Mouse (Mus musculus) retina, postnatal 1 day (tissue): Measurements from ENCODE around the gene Dennd4a.

Source experiments
- DNase-seq: peaks from one replicate; pipeline ENCODE4 v3.0.0-alpha.2; 2012

Dennd4a gene

DNA sequence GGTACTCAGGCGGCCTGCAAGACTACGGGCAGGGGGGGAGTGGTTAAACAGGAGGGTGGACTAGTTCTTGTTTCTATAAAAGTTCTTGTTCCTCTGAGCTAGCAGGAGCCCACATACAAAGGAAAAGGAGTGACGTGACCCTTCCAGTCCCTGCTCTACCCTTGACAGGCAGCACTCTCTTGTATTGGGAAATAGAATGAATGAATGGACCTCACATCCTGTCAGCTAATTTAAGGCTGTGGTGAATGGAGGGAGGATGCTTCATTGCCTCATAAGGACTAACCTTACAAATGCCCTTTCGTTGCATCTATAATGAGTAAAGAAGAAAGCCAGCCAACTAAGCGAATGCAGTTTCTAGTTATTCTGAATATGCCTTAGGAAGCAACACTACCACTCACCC, 114.6 kb downstream of the Dennd4a start:
- no peak for DNase-seq

DNA sequence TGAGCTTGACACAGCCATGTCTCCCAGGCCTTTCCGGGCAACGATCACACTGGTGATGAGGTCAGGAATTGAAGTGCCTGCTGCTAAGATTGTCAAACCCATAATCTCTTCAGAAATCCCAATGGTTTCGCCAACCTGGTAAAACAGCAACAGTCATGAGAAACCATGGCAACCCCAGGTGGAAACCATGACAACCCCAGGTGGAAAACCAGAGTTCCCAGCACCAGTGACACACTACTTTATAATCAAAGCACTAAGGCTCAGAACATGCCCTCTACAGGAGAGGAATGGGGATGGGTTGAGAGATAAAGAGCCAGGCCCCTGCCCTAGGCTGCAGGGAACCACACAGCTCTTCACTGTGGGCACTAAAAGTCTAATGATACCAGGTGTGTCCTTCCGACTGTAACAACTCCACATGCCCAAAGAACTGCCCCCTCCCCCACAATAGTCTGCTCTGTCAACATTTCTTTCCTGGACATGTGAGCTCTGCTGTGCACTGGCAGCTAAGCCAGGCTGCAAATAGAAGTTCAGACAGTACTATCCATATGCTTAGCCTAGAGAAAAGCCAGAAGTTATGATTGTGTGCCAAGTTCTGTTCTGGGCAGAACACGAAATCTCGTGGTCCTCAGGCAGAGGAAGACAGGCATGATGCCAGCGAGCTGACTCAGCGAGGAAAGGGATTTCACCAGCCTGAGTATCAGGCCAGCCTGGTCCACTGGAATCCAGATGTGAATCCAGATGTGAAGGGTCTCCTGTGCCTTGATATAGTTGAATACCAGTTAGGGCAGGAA, 115.3 kb downstream of the Dennd4a start:
- no peak for DNase-seq

DNA sequence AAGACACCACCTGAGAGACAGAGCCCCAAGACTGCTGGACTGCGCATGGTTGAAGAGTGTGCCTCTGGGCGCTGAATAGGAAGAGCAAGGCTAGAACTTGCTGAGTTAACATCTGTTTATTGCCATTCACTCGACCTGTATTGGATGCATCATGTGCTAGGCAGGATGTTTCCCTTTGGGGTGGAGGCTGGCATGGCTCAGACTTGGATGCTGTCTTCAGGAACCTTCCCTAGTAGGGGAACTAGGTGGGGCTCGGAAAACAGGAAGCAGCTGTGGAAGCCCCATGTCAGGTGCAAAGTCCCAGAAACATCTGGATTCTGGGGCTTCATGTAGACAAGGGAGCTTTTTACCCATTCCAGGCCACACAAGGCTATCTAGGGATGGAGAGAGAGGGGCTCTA, 119.1 kb downstream of the Dennd4a start:
- no peak for DNase-seq

DNA sequence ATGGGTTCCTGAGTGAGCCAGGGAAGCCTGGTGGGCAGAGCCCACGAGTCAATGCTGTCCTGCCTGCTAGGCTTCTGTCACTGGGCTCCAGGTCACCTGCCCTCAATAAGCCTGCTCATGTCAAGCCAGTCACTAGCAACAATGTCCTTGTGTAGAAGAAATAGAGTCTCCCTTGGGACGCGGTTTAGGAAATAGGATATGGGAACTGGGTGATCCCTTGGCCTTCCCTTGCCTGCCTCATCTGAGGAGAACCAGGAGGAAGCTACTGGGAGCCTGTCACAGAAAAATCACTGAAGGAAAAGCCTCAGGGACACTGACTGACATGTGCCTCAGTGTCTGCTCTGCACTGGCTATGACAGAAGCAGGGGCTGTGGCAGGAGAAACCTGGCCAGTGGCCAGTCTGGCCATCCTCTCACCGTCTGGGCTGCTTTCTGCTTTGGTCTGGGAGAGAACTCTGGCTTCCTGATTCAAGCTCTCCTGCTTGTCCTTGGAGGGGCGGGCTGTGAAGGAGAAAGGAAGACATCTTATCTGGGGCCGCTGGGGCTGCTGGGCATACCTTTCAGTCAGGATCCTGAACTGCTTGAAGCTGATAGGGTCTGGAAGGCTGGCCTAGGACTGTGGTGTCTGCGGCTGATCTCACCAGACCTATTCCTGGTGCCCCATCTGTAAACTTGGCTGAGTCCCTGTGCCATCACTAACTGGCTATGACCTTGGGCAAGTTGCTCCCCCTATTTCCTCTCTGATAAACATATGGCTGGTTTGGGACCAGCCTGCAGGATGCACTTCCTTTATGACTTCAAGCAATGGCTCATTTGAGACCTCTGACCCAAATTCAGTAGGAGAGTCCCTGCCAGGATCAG, 120.8 kb downstream of the Dennd4a start:
- DNase-seq, result no peak

DNA sequence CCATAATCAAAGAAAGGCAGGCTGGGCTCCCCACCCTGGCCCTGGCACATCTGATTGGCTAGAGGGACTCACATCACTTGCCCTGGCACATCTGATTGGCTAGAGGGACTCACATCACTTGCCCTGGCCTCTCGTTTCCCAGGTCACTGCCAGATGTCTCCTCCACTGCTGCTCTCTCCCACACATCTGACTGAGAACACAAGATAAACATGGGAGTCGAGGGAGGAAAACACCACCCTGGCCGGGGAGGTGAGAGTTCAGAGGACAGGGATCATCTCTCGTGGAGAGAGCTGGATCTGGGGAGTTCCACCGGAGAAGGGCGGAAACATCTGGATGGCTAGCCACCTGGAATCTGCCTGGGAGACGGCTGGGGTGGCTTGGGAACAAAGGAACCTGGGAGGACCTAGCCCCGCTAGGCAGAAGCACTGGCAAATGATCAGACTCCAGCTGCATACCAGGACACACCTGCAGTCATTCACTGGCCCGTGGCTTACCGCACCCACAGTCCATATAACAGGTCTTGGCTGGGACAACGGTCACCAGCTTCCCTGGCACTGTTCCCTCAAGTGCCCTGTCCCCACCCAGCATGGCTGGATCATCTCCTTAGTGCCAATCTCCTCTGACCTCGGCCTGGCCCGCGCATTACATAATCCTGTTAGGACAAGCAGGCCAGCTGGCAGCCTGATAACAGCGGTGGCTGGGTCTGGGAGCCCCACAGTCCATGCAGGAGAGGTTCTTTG, 123.0 kb downstream of the Dennd4a start:
- peak; percentile 82 for DNase-seq

DNA sequence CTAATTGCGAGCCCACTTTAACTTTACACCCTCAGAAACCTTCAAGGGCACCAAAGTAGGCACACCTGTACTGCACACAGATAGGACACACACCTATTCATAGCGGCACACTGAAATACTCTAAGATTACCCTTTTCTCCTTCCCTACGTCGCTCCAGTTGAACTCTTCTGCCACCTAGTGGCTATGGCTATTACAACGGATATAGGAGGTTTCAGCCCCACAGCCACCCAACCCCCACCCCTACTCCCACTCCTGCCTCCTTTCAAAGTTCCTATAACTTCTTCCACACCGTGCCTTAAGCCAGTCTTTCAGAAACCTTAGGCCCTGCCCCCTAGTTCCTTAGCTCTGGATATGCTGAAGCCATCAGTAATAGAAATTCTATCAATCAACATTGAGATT, 125.4 kb downstream of the Dennd4a start:
- DNase-seq, result peak; percentile 77

DNA sequence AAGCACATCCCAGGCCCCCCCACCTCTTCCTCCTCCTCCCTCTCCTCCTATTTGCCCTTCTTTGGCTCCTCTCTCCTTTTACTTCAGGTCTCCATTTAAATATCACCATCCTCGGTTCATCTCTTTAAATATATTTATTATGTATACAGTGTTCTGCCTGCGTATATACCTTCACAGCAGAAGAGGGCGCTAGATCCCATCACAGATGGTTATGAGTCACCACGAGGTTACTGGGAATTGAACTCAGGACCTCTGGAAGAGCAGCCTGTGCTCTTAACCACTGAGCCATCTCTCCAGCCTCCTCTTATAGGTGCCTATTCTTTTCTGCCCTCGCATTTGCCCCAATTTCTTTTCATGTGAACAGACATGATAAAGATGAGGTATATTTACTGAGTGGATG, 126.4 kb downstream of the Dennd4a start:
- DNase-seq, result no peak

DNA sequence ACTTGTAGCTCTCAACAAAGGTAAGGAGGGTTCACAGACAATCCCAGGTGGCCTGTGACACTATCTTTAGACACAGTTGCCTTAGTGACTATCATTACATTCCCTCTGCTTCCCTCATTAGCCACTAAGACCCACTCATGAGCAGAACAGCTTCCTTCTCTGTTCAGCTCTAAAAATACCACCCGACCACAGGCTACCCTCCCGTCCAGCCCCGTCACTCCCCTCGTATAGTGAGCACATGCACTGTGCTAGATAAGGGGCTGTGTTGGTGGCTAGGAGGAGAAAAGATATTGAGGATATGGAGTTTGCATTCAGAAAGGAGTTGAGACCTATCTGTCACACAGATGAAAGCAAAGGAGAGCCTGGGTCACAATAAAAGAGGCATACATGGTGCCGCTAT, 127.4 kb downstream of the Dennd4a start:
- DNase-seq, result no peak

DNA sequence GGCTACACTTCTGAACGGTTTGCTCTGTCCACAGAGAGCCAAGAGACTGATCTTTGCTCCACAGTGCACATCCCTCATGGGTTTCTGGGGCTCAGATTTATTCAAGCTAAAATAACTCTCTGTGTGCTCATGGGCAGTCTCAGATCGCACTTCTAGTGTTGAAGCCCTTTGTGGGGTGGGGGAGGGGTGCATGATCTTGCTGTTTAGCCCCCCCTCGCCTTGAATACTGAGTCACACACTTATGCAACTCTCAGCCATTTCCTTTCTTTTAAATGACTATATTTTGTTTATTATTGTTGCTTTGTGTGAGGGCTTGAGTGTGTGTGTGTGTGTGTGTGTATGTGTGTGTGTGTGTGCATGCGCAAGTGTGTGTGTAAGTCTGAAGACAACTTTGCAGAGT, 128.1 kb downstream of the Dennd4a start:
- DNase-seq, result no peak

DNA sequence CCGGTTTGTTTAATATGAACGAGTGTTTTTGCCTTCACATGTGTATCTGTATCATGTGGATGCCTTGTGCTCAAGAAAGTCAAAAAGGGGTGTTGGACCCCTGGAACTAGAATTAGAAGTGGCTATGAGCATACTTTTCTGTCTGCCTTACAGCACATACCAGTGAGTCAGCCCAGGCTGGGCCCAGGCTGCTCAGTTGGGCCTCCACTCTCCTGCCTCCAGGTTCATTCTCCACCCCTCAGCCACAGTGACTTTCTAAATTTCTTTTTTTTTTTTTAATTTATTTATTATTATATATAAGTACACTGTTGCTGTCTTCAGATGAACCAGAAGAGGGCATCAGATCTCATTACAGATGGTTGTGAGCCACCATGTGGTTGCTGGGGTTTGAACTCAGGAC, 128.7 kb downstream of the Dennd4a start:
- DNase-seq, result no peak

DNA sequence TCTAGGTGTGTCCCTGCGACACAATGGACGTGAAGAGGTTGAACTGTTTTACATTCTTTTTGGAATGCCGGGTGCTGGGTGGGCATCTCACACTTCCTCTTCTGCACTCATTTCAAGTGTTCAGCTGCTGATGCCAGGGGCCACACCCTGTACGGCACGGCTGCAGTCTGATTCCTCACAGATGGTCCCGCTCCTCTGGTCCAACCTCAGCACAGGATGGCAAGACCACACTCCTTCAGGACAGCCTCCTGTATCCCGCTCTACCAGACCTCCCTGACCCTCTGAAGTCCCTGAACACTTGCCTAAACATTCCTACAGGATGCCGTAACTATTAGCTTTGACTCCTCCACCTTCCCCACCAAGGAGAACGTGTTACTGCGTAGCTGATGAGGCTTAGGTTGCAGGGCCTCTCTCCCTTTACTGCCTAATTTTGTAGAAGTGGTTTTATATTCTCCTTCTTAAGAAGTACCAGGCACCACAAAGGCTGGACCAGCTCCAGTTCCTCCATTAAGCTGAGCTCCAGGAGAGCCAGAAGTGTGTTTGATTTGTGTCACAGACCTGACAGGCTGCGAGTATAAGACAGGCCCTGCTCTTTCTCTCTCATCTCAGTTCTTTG, 129.7 kb downstream of the Dennd4a start:
- DNase-seq, result no peak

DNA sequence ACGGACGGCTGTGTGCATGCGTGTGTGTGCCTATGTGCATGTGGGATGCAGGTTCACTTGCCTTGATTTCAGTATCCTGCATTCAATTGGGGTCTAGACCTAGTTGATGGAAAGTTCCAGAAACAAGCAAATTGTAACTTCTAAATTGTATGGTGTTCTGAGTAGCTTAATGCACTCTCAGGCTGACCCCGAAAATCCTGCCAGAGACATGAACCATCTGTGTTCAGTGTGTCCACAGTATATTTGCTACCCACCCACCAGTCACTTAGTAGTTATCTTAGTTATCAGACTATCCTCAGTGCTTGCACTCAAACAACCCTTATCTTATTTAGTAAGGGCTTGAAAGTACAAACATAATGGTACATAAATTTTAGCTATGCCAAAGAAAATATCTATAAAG, 130.5 kb downstream of the Dennd4a start:
- DNase-seq, result no peak

DNA sequence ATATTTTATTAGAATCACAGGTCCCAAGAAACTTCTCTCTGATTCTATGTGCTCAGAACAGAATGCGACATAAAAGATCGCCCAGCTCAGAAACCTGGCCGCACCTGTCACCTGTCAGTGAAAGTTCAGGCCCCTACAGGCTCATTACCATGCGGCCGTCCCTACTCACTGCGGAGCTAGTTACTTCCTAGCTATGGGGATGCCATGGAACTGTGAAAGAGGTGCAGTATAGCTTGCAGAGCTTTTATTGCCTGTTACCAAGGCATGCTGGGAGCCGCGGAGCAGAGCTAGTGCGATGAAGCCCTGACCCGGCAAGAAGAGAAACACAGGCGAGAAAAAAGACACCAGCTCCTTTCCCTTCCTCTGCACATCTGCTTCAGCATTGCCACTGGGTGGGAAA, 132.9 kb downstream of the Dennd4a start:
- no peak for DNase-seq

DNA sequence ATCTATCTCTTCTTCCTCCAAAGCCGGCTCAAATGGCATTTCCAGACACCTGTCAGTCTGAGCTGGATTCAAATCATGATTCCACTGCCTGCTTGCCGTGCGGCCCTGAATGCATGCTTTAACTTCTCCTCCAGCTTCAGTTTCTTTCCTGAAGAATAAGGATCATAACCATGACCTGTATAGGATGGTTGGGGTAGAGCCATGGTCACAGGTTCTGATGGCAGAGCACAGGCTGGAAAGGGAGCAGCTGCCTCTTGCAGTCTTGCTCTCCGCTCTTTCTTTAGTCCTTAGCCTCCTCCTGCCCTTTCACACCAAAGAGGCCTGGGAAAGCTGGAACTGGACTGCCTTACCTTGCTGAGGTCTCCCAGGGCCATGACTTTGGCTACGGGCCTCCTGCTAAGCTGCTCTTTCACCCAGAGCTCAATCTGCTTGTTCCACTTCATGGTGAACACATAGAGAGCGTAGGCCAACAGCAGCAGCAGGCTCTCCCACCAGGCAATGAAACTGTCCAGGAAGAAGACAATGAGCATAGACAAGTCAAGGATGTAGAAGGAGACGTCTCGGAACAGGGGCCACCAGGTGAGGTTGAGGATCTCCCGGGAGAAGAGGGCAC, 136.4 kb downstream of the Dennd4a start:
- no peak for DNase-seq

DNA sequence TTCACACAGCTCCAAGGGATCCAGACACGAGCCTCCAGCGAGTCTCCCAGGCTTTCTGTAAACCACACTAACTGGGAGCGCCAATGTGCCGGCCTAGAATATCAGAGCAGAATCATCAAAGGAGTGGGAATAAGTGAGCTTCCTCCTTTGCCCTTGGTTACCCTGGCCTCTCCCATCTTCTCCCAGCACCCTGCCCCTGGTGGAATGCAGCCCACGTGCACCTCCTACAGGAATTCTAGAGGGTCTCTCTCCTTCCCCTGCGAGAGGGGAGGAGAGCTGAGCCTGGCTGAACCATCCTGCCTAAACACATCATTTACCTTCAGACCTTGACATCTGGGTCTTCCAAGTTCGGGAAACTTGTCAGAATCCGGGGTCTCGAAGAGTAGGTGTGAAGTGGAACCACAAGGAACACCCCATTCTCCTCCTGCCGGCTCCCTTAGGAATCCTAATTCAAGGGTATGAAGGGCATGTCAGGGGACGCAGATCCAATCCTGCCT, 140.1 kb downstream of the Dennd4a start, which contains the start of gene Slc24a1:
Gene Slc24a1 (minus strand): TSS at position 447 of the 497 bp plus-strand sequence.
- DNase-seq, result no peak

DNA sequence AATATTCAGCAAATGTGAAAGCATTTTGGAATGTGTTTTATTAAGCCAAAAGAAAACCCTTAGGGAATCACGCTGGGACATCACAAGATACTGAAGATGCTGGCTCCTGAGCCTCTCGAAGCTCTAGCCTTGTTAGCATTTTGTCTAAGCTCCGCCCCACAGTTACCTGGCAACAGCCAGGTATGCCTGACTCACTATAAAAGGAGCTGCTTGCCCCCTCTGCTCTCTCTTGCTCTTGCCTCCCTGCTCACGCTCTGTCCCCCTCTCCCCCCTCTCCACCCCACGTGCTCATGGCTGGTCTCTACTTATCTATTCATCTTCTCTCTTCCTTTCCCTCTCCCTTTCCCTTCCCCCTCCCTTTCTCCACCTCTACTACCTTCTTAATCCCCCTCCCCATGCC, 140.9 kb downstream of the Dennd4a start:
- no peak for DNase-seq

DNA sequence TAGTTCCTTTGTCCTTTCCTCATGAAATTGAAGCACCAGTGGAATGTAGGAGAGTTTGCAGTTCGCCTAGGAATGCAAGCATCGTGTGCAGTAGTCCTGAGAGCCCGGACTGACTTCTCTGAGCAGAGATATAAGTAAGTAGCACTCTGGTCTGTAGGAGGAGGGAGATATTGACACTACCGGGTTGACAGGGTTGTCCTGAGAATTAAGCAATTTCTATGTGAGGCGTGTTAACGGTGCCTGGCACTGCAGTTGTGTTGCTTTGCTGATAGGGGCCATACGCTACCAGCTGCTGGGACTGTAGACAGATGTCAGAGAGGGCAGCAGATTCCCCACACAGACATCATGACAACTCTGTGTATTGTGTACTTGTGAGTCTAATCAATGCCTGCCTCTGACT, 142.1 kb downstream of the Dennd4a start:
- DNase-seq, result no peak

DNA sequence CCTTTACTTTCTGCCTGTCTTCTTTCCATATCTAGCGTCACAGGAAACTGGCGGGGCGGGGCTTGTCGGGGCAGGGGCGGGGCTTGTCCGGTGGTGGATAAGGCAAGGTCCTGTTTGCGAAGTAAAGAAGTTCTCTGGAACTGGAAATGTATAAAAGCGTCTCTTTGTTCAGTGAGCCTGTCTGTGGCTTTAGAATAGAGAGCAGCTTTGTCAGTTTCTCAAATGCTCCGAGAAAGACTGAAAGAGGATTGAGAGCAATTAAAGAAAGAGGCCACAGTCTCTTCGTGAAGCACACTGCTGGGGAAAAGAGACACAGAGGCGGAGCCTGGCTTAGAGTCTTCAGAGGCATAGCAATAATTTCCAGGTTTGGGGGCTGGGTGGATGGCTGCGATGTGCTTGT, 145.2 kb downstream of the Dennd4a start:
- DNase-seq, result peak; percentile 22

DNA sequence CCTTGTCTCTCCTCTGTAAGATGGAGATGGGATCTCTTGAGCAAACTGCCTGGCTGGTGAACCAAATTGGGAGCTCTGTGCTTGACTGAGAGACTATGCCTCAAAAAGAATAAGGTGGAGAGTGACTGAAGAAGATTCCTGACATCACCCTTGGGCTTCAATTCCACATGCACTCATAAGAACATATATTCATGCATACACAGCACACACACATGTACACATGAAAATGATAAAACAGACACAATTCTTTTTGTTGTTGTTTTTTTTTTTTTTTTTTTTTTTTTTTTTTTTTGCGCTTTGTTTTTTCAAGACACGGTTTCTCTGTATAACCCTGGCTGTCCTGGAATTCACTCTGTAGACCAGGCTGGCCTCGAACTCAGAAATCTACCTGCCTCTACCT, 146.1 kb downstream of the Dennd4a start:
- no peak for DNase-seq

DNA sequence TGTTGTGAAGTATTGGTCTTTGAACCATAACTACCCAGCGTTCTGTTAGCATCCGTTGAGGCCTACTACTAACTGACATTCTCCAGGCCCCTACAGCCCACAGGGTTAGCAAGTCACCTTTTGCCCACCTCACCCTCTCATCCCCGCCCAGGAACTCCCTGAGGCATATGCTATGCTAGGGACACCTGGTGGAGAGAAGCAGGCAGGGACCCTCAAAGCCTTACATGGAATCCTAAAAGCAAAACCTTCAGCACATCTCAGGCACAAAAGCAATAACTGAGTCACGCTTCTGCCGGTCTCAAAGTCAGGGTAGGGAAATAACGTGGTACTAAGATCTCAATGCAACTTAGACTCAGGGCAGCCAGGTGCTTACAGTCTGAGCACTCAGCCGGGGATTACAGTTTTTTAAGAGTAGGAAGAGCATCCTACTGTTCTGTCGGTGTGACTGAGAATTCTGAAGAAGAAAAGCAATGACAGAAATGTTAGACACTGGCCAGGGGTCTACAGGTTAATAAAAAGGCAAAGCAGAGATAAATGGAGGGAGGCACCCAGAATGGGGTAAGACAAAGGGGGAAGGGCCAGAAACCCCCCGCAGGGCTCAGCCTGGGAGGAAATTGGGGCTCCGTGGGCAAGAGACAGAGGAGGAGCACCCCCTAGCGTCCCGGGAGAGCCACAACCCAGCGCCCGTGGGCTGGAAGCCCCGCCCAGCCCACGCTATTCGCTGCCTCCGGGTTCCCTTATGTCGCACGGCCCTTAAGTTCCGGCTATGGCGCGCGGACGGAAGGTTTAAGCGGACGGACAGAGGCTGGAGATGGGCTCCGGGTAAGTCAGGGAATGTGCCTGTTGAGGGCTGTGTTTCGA, 149.2 kb downstream of the Dennd4a start, which contains the start of gene Ints14:
Gene Ints14 (plus strand): TSS at position 789 of the 861 bp plus-strand sequence.
- DNase-seq, result peak; percentile 98

DNA sequence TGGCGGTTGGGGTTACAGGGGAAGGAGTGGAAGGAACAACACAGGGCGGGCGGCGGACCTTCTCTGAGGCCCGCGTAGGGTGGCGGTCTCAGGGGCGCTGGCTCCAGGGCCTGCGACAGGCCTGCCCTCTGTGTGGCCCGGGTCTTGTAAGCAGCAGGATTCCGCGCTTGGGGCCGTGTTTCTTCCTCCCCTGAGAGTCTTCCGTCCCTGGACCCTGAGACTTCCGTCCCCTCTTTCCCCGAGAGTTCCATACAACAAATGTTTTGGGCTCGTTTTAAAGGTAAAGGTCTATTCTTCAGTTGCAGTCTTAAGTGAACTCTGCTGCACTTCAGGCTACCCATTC, 149.8 kb downstream of the Dennd4a start:
- no peak for DNase-seq
